Comparison of ENCODE assay signal across 8 mouse cellular contexts in the genomic region with DNA sequence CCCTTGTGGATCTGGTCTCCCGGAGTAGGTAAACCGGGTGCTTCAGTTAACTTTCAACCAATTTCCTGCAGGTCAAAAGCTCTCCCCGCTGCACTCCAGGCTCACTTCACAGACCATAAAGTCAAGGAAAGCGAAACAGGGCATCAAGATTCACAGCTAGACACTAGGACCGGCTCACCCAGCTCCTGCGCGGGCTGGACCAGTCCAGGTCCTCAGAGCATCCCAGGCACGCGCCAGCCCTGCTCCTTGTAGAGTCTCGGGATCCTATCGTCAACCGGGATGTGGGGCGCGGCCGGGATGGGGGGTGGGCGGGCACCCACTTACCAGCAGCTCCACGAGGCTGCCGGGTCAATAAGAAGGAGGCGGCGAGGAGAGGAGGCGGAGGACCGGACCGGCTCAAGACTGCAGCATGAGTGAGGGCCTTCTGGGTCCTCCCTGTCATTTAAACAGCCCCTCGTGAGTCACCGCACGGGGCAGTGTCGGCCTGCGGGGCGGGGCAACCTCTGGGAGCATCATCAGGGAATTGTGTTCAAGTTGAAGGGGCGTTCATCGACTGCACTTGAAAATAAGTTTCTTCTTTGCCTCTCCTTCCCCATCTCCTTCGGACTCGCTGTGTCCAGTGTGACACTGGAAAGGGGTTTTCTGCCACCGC. TPM values are rescaled to one million over a fixed set of nuclear protein-coding genes. Genes with fewer than 3 reads are reported as not detected.
A peak's percentile ranks its signal among the peaks of the same experiment; 100 is the strongest.
DNase-seq lines count a peak whose midpoint lies in the region; ATAC-seq and TF ChIP-seq lines count a peak whose summit lies in the region.

A gene (minus strand): TSS at position 413 of the 652 bp plus-strand sequence.

- no peaks in the 10 kb centered on the region for H3K9me3 ChIP-seq in embryonic facial prominence, embryonic 12.5 days
- H3K9me3 ChIP-seq in intestine, embryonic 15.5 days, result no peaks in the 10 kb centered on the region
- no peaks in the 10 kb centered on the region for H3K9me3 ChIP-seq in midbrain, embryonic 15.5 days

- H3K4me1 ChIP-seq in embryonic facial prominence, embryonic 12.5 days, result peaks cover 41% of the 10 kb centered on the region
- H3K4me1 ChIP-seq in intestine, embryonic 15.5 days (replicated peaks), result peaks cover 22% of the 10 kb centered on the region
- peaks cover 16% of the 10 kb centered on the region for H3K4me1 ChIP-seq in midbrain, embryonic 15.5 days

- peak within 1 kb of the TSS; percentile 55 for H3K4me2 ChIP-seq in embryonic facial prominence, embryonic 12.5 days (replicated peaks)
- peak within 1 kb of the TSS; percentile 65 for H3K4me2 ChIP-seq in intestine, embryonic 15.5 days (replicated peaks)
- peak within 1 kb of the TSS; percentile 56 for H3K4me2 ChIP-seq in midbrain, embryonic 15.5 days

- no peaks in the 10 kb centered on the region for H3K36me3 ChIP-seq in embryonic facial prominence, embryonic 12.5 days
- H3K36me3 ChIP-seq in intestine, embryonic 15.5 days, result no peaks in the 10 kb centered on the region
- no peaks in the 10 kb centered on the region for H3K36me3 ChIP-seq in midbrain, embryonic 15.5 days (replicated peaks)

- H3K27ac ChIP-seq in left cerebral cortex, adult 2 months, result no peak within 1 kb of the TSS
- no peak within 1 kb of the TSS for H3K27ac ChIP-seq in embryonic facial prominence, embryonic 12.5 days
- no peak within 1 kb of the TSS for H3K27ac ChIP-seq in intestine, embryonic 15.5 days
- H3K27ac ChIP-seq in midbrain, embryonic 15.5 days, result no peak within 1 kb of the TSS

- no peak within 1 kb of the TSS for H3K4me3 ChIP-seq in left cerebral cortex, adult 2 months
- H3K4me3 ChIP-seq in embryonic facial prominence, embryonic 12.5 days, result peak within 1 kb of the TSS; percentile 26
- peak within 1 kb of the TSS; percentile 25 for H3K4me3 ChIP-seq in intestine, embryonic 15.5 days (replicated peaks)
- peak within 1 kb of the TSS; percentile 27 for H3K4me3 ChIP-seq in midbrain, embryonic 15.5 days

- intact Hi-C loops in left cerebral cortex, adult 2 months (cut with DNase I), result no loop called here

- no peak for DNase-seq in left cerebral cortex, adult 2 months (ENCODE audit: extremely low spot score in 1 of 2, low spot score in 2 of 2)
- DNase-seq in left cerebral cortex, adult 8-10 months (ENCODE audit: low spot score in 2 of 2), result no peak
- DNase-seq in thymus, postnatal 0 days (ENCODE audit: low spot score), result no peak
- DNase-seq in thymus, postnatal 14 days, result no peak

- no peak for ATAC-seq in embryonic facial prominence, embryonic 12.5 days (ENCODE audit: insufficient number of reproducible peaks, insufficient read depth, low FRiP score, low TSS enrichment)
- ATAC-seq in intestine, embryonic 15.5 days, result no peak
- ATAC-seq in midbrain, embryonic 15.5 days (replicated peaks), result no peak; the same call in 1 of the 2 replicates
- no peak for ATAC-seq in inflammation-experienced regulatory T-cells, adult 6 months

- H3K27me3 ChIP-seq in embryonic facial prominence, embryonic 12.5 days, result peaks cover 19% of the 10 kb centered on the region
- H3K27me3 ChIP-seq in intestine, embryonic 15.5 days (replicated peaks), result peaks cover 3% of the 10 kb centered on the region; the same call in 1 of the 2 replicates
- H3K27me3 ChIP-seq in midbrain, embryonic 15.5 days (replicated peaks), result peaks cover 35% of the 10 kb centered on the region

- WGBS in embryonic facial prominence, embryonic 12.5 days, result 6% methylated on average over 34 of the region's 34 CpGs
- WGBS in intestine, embryonic 15.5 days, result 5% methylated on average over 34 of the region's 34 CpGs
- WGBS in midbrain, embryonic 15.5 days, result 7% methylated on average over 34 of the region's 34 CpGs

- H3K9ac ChIP-seq in embryonic facial prominence, embryonic 12.5 days, result peak within 1 kb of the TSS; percentile 38; the same call in 1 of the 2 replicates
- no peak within 1 kb of the TSS for H3K9ac ChIP-seq in intestine, embryonic 15.5 days
- H3K9ac ChIP-seq in midbrain, embryonic 15.5 days, result no peak within 1 kb of the TSS

- TF ChIP-seq CTCF in left cerebral cortex, adult 2 months (IDR thresholded peaks at IDR 0.05), result peak; percentile 5; the same call in 1 of the 2 replicates

RNA-seq across cellular contexts. Expression of the gene that starts here (rescaled TPM):
- not detected for total RNA-seq in left cerebral cortex, adult 2 months (2021)
- total RNA-seq in left cerebral cortex, adult 8-10 months (2022), result not detected
- polyA plus RNA-seq in embryonic facial prominence, embryonic 12.5 days (2016; fragmentation: Nextera tagmentation; extraction: Ambion mirVana), result 1.1 and 1.2 TPM in 2 replicates
- polyA plus RNA-seq in intestine, embryonic 15.5 days (2015; fragmentation: Nextera tagmentation; extraction: Ambion mirVana), result 0.43 and 0.44 TPM in 2 replicates
- 0.22 and 0.24 TPM in 2 replicates for polyA plus RNA-seq in midbrain, embryonic 15.5 days (2015; fragmentation: Nextera tagmentation; extraction: Ambion mirVana)
- polyA plus RNA-seq in inflammation-experienced regulatory T-cells, adult 6 months (2017; shearing (Covaris generic)), result under 1 TPM in 1 of 3 experiments, not detected in 2; 0.07 TPM
- 0.21 and 0.23 TPM in 2 replicates for polyA plus RNA-seq in thymus, postnatal 0 days (2015; fragmentation: Nextera tagmentation; extraction: Ambion mirVana)
